8 mouse cellular contexts compared by ENCODE assay signal in genomic region chr12:71311237-71311887, GRCm38 (mm10). TPM values are rescaled to one million over a fixed set of nuclear protein-coding genes. Genes with fewer than 3 reads are reported as not detected.
A peak's percentile ranks its signal among the peaks of the same experiment; 100 is the strongest.
DNase-seq lines count a peak whose midpoint lies in the region; ATAC-seq and TF ChIP-seq lines count a peak whose summit lies in the region.

No protein-coding gene starts in this region.

- intact Hi-C loops in gastrocnemius, adult 2 months (cut with DNase I): loop anchor here (2.0 to 10.0 kb wide), 2 partner anchors 263 to 395 kb away; no protein-coding TSS in a partner anchor

- H3K9me3 ChIP-seq in intestine, embryonic 14.5 days (ENCODE audit: control insufficient read depth, low read length): no peaks in the 10 kb centered on the region

- peak; percentile 34 for DNase-seq in ZHBTc4 (ENCODE audit: low read depth, low spot score)
- peak; percentile 57 to 71 for DNase-seq in cerebellum, postnatal 36 days
- peak; percentile 57 for DNase-seq in gastrocnemius, adult 2 months
- peak; percentile 78 for DNase-seq in intestine, embryonic 14.5 days (ENCODE audit: low spot score)
- DNase-seq in left cerebral cortex, adult 18-20 months (ENCODE audit: low spot score in 2 of 2): peak; percentile 55 to 67
- DNase-seq in lung, postnatal 14 days: peak; percentile 48
- peak; percentile 45 to 51 for DNase-seq in right cerebral cortex, postnatal 36 days (ENCODE audit: low spot score in 2 of 2)
- no peak for DNase-seq in spleen, postnatal 10 days (ENCODE audit: low spot score in 2 of 2)

- H3K36me3 ChIP-seq in intestine, embryonic 14.5 days (ENCODE audit: control insufficient read depth, insufficient read depth, low read length): peaks cover 40% of the 10 kb centered on the region

- H3K27ac ChIP-seq in gastrocnemius, adult 2 months: peak overlapping the region; percentile 82
- H3K27ac ChIP-seq in intestine, embryonic 14.5 days (ENCODE audit: low read depth): peak overlapping the region; percentile 98

- peak overlapping the region; percentile 88 for H3K4me3 ChIP-seq in gastrocnemius, adult 2 months
- H3K4me3 ChIP-seq in intestine, embryonic 14.5 days (ENCODE audit: low read depth, low read length): peak overlapping the region; percentile 83

- peak overlapping the region; percentile 56 for H3K4me2 ChIP-seq in intestine, embryonic 14.5 days (ENCODE audit: low read length)

- 10% methylated on average over 13 of the region's 13 CpGs for WGBS in intestine, embryonic 14.5 days

- H3K9ac ChIP-seq in intestine, embryonic 14.5 days (ENCODE audit: low read length): peak overlapping the region; percentile 94

- ATAC-seq in intestine, embryonic 14.5 days (replicated peaks; ENCODE audit: low FRiP score, low TSS enrichment, low read depth): no peak

- peak; percentile 74 for TF ChIP-seq CTCF in gastrocnemius, adult 2 months (IDR thresholded peaks at IDR 0.05)

- peaks cover 12% of the 10 kb centered on the region; the same call in 1 of the 2 replicates for H3K4me1 ChIP-seq in intestine, embryonic 14.5 days (replicated peaks; ENCODE audit: control insufficient read depth, insufficient read depth, low read length)

- H3K27me3 ChIP-seq in intestine, embryonic 14.5 days (replicated peaks; ENCODE audit: control insufficient read depth, insufficient read depth, low read length): no peaks in the 10 kb centered on the region

RNA-seq across cellular contexts. Expression of gene Dact1, which starts 1.7 kb away (rescaled TPM):
- total RNA-seq in gastrocnemius, adult 2 months (2021): 1 to 10 TPM; 2.7 to 3.4 TPM
- polyA plus RNA-seq in intestine, embryonic 14.5 days (2014; fragmentation: Nextera tagmentation; extraction: Ambion mirVana): 15.1 and 16.0 TPM in 2 replicates
- total RNA-seq in left cerebral cortex, adult 18-20 months (2021): 10 to 100 TPM in 1 of 2 experiments, 1 to 10 TPM in 1; 9.4 to 10.6 TPM

Comparison
In these comparisons a context has a peak if more than half of its experiments do, and no peak if none do; other contexts are left out.
1. DNase-seq: peak in ZHBTc4 (single experiment), cerebellum, postnatal 36 days (2 of 2), gastrocnemius, adult 2 months (single experiment), intestine, embryonic 14.5 days (single experiment), left cerebral cortex, adult 18-20 months (2 of 2), lung, postnatal 14 days (single experiment) and right cerebral cortex, postnatal 36 days (2 of 2); none in spleen, postnatal 10 days (0 of 2).